Mouse (Mus musculus) spleen, adult 2 months (tissue): ENCODE measurements around the gene Ttc3.

Experiments
- CTCF ChIP-seq: fragments of 200-500 bp; IDR thresholded peaks from 2 replicates; pipeline ENCODE4 v1.5.1; 2011; ENCODE audit warnings: mild to moderate bottlenecking, inconsistent platforms; ENCODE audit not compliant: insufficient read depth, insufficient read length, insufficient replicate concordance; ENCODE audit errors: extremely low read depth
- POLR2A ChIP-seq: fragments of 200-500 bp; IDR thresholded peaks from 2 replicates; pipeline ENCODE4 v1.6.1; 2011; ENCODE audit warnings: low read depth, low read length, inconsistent platforms

- TF ChIP-seq CTCF (no peak), POLR2A (no peak)
These were observed 12.9 kb downstream of the Ttc3 start for GRCm38 (mm10) chr16:94383277-94383676.
